Mouse (Mus musculus) hindbrain, embryonic 11.5 days (tissue): ENCODE data around the gene Clec4g. TPM values are rescaled to one million over a fixed set of nuclear protein-coding genes. Genes with fewer than 3 reads are reported as not detected.
"Not testable (repeated sequence)": the region's sequence is repeated elsewhere in the genome, so short reads cannot be mapped to it uniquely, and the experiment has no call there.

Experiments used
- ATAC-seq: fragments of 200-750 bp; cut with Nextera tagmentation; 2 replicates; pipeline ENCODE4 v1.8.0; 2017; ENCODE audit warnings: mild to moderate bottlenecking, moderate TSS enrichment, moderate library complexity; ENCODE audit not compliant: low FRiP score
- DNase-seq: peaks from one replicate; pipeline ENCODE4 v3.0.0-alpha.2; 2015; ENCODE audit warnings: low spot score
- H3K27ac ChIP-seq: fragments of 300-500 bp; sonication (generic); 2 replicates; pipeline ENCODE4 v1.5.1; 2014; ENCODE audit warnings: mild to moderate bottlenecking, low read depth, low read length
- H3K27me3 ChIP-seq: fragments of 300-500 bp; sonication (generic); 2 replicates; pipeline ENCODE4 v1.6.1; 2014; ENCODE audit warnings: mild to moderate bottlenecking, low read length, moderate library complexity, mixed read lengths; ENCODE audit not compliant: control insufficient read depth, insufficient read depth
- H3K36me3 ChIP-seq: fragments of 300-500 bp; sonication (generic); 2 replicates; pipeline ENCODE4 v1.6.1; 2014; ENCODE audit warnings: mild to moderate bottlenecking, low read length, moderate library complexity, mixed read lengths; ENCODE audit not compliant: control insufficient read depth, insufficient read depth
- H3K4me1 ChIP-seq: fragments of 300-500 bp; sonication (generic); replicated peaks from 2 replicates; pipeline ENCODE4 v1.6.1; 2014; ENCODE audit warnings: low read length, mixed read lengths; ENCODE audit not compliant: control insufficient read depth, insufficient read depth
- H3K4me2 ChIP-seq: fragments of 300-500 bp; sonication (generic); replicated peaks from 2 replicates; pipeline ENCODE4 v1.6.1; 2014; ENCODE audit warnings: mild to moderate bottlenecking, low read depth, low read length
- H3K4me3 ChIP-seq: fragments of 300-500 bp; sonication (generic); 2 replicates; pipeline ENCODE4 v1.5.1; 2014; ENCODE audit warnings: low read depth, low read length
- H3K9ac ChIP-seq: fragments of 300-500 bp; sonication (generic); 2 replicates; pipeline ENCODE4 v1.6.1; 2014; ENCODE audit warnings: low read depth, low read length
- H3K9me3 ChIP-seq: fragments of 300-500 bp; sonication (generic); 2 replicates; pipeline ENCODE4 v1.6.1; 2016; ENCODE audit warnings: low read length; ENCODE audit not compliant: control insufficient read depth
- WGBS: fragments of 180-500 bp; shearing (Covaris S2); extraction: QIAGEN DNeasy Blood & Tissue Kit; methylation state at CpG from one replicate; pipeline ENCODE4 v1.1.7; 2014; 5-methylcytosine and 5-hydroxymethylcytosine counted together
- polyA plus RNA-seq: library from polyadenylated mRNA; unstranded; fragments of >200 nt; fragmentation: Nextera tagmentation; extraction: Ambion mirVana; gene quantifications from 2 replicates; pipeline ENCODE4 v1.2.1, GENCODE M21; 2014

Gene Clec4g
- polyA plus RNA-seq = 0.39 TPM in 1 of 2 replicates, not detected in the other

DNA sequence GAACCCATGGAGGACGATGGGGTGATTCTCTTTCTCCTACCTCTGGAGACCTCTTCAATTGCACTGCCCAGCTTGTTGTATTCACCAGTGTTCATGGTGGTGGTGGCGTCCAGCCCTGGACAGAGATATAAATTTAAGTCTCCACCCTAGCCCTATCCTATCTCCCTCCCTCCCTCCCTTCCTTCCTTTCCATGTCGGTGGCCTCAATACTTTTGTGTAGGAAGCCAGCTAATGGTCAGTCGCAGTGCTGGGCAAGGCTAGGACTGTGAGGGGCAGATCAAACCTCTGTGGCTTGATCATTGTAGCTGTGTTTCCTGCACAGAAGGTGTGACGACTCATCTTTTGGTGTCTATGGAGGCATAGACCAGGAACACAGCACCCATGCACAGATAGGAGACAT, at the start of gene Clec4g:
Gene Clec4g, minus strand, starts transcription at position 101 of the 400 bp plus-strand sequence.
- Histone ChIP-seq H3K4me3 (no peak within 1 kb of the TSS), H3K9me3 (no peaks in the 10 kb centered on the region), H3K36me3 (no peaks in the 10 kb centered on the region), H3K4me2 (no peak within 1 kb of the TSS), H3K27ac (no peak within 1 kb of the TSS), H3K9ac (no peak within 1 kb of the TSS), H3K4me1 (no peaks in the 10 kb centered on the region), H3K27me3 (no peaks in the 10 kb centered on the region)
- ATAC-seq (no peak), DNase-seq (no peak)
- WGBS = 77% methylated on average over 5 of the region's 5 CpGs

DNA sequence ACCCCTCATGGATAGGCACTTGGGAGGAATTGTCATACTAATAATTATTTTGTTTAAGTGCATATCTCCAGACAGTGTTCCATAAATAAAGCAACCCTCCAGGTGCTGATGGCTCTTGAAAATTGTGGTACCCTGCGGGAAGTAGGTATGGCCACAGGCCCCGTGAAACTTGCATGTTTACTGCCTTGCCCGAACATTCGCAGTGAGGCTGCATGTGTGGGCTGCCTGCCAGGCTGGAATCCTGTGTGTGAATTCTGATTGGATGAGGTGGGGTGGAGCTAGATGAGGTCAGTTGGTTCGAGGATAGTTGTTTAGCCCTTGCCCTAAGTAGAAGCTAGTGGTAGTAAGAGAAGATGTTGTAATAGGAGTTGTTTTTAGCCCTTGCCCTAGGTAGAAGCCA, 48.2 kb upstream of the Clec4g start:
- not testable (repeated sequence) for H3K4me1 ChIP-seq, H3K27me3 ChIP-seq, DNase-seq, ATAC-seq, H3K4me3 ChIP-seq, H3K4me2 ChIP-seq, H3K9ac ChIP-seq, H3K27ac ChIP-seq, H3K9me3 ChIP-seq, H3K36me3 ChIP-seq
- 92% methylated on average over 5 of the region's 5 CpGs for WGBS

DNA sequence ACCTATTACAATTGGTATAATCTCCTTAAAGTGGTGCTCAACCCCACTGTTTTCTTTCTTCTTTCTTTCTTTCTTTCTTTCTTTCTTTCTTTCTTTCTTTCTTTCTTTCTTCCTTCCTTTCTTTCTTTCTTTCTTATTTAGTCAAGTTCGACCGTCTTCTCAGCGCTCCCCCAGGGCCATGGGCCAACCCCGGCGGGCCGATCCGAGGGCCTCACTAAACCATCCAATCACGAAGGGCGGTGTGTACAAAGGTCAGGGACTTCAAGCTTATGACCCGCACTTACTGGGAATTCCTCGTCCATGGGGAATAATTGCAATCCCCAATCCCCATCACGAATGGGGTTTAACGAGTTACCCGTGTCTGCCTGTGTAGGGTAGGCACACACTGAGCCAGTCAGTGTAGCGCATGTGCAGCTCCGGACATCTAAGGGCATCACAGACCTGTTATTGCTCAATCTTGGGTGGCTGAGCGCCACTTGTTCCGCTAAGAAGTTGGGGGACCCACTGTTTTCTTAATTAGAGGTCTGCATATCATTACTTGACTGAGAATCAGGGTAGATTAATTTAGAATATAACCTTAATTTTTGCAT, 33.9 kb upstream of the Clec4g start:
- WGBS = 63% methylated on average over 18 of the region's 18 CpGs

DNA sequence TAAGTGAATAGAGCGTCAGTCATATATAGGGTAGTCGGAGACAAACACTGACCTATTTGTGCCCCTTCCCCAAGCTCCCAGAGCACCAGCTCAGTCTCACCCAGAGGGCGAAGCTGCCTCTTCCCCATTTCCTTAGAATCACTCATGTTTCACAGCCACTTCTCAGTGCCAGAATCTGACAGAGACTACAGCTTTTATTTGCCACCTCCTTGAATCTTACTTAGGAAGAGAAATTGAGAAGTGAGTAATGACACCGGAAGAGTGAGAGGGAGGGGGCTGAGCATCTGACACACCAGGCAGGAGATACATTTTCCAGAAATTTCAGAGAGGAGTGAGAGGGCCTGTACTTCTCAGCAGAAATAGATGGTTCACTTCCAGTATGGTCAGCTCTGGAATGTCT, 28.3 kb upstream of the Clec4g start, which contains the start of gene Cd209a:
Gene Cd209a, minus strand, starts transcription at position 224 of the 400 bp plus-strand sequence.
- 94% methylated on average over 4 of the region's 4 CpGs for WGBS
- no peak for ATAC-seq

More for the DNA sequence above, 33.9 kb upstream of the Clec4g start:
- Histone ChIP-seq H3K36me3 (no peaks in the 10 kb centered on the region), H3K9me3 (0 out of 2 replicates have a peak, but pooled peaks cover 2% of the 10 kb centered on the region), H3K4me3 (no peak overlapping the region), H3K4me2 (no peak overlapping the region), H3K27ac (no peak overlapping the region), H3K4me1 (no peaks in the 10 kb centered on the region), H3K27me3 (no peaks in the 10 kb centered on the region), H3K9ac (no peak overlapping the region)
- peak; percentile 98 for ATAC-seq
- peak; percentile 100 for DNase-seq

DNA sequence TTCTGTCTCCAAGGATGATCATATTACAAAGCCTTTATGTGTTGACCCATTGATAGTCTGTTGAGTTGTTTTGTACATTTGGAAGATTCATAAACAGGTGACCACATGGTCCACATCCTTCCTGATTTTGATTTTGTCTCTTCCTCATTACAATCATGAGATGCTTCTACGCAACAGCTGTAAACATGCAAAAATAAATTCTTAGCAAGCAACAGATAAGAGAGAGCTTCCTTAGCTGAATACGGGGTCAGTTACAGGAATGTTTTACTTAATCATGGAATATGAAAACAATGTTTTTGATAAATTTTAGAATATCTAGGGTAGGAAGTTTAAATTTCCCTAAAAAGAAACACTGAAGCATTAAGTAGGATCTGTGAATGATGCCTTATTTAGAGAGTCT, 16.5 kb upstream of the Clec4g start:
- ATAC-seq (no peak), DNase-seq (no peak)
- 88% methylated on average over 2 of the region's 2 CpGs for WGBS

More for the DNA sequence above, 28.3 kb upstream of the Clec4g start, which contains the start of gene Cd209a:
- Histone ChIP-seq H3K27ac (no peak within 1 kb of the TSS), H3K27me3 (no peaks in the 10 kb centered on the region), H3K4me3 (no peak within 1 kb of the TSS), H3K36me3 (no peaks in the 10 kb centered on the region), H3K9ac (no peak within 1 kb of the TSS), H3K4me2 (no peak within 1 kb of the TSS), H3K9me3 (0 out of 2 replicates have a peak, but pooled peaks cover 2% of the 10 kb centered on the region), H3K4me1 (no peaks in the 10 kb centered on the region)
- no peak for DNase-seq

DNA sequence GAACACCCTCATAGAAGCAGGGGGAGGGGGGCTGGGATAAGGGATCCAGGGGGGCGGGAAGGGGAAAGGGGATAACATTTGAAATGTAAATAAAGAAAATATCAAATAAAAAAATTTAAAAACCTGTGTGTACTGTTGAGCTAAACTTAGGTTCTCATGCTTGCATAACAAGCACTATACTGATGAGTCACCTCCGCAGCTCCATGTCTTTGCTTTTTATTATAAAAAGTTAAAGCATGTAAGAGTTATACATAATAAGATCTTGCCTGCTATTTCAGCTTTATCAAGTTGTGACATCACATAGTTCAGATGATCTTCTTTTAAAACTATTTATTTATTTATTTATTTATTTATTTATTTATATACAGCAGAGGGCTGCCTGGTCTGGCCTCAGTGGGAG, 15.1 kb upstream of the Clec4g start:
- no peak for ATAC-seq
- H3K9ac ChIP-seq = no peak overlapping the region
- no peaks in the 10 kb centered on the region for H3K4me1 ChIP-seq
- 89% methylated on average over 2 of the region's 2 CpGs for WGBS
- H3K4me2 ChIP-seq = no peak overlapping the region
- H3K27ac ChIP-seq = no peak overlapping the region
- no peak overlapping the region for H3K4me3 ChIP-seq
- no peak for DNase-seq
- H3K9me3 ChIP-seq = no peaks in the 10 kb centered on the region
- H3K27me3 ChIP-seq = no peaks in the 10 kb centered on the region
- no peaks in the 10 kb centered on the region for H3K36me3 ChIP-seq

More for the DNA sequence above, 16.5 kb upstream of the Clec4g start:
- Histone ChIP-seq H3K9ac (no peak overlapping the region), H3K4me2 (no peak overlapping the region), H3K4me3 (no peak overlapping the region), H3K9me3 (no peaks in the 10 kb centered on the region; the same call in 1 of the 2 replicates), H3K27ac (no peak overlapping the region), H3K4me1 (no peaks in the 10 kb centered on the region), H3K27me3 (no peaks in the 10 kb centered on the region), H3K36me3 (no peaks in the 10 kb centered on the region)

DNA sequence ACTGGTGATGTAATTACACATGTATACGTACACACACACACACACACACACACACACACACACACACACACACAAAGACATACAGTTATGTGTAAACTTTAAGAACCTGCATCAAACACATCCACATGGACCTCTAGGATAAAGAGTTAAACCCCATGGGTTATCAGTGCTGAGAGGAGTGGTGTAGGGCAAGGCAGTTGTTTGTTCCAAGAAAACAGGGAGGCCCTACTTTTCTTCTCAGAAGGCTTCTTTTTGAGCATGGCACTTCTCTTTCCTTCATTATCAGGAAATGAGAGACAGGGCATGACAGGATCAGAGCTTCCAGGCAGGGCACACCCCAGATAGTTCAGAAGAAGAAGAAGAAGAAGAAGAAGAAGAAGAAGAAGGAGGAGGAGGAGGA, 13.6 kb upstream of the Clec4g start:
- DNase-seq (no peak), ATAC-seq (no peak)
- Histone ChIP-seq H3K4me1 (no peaks in the 10 kb centered on the region), H3K27ac (no peak overlapping the region), H3K36me3 (no peaks in the 10 kb centered on the region), H3K4me2 (no peak overlapping the region), H3K9ac (no peak overlapping the region), H3K9me3 (no peaks in the 10 kb centered on the region), H3K27me3 (no peaks in the 10 kb centered on the region), H3K4me3 (no peak overlapping the region)
- WGBS = 65% methylated on average over 1 of the region's 1 CpGs

DNA sequence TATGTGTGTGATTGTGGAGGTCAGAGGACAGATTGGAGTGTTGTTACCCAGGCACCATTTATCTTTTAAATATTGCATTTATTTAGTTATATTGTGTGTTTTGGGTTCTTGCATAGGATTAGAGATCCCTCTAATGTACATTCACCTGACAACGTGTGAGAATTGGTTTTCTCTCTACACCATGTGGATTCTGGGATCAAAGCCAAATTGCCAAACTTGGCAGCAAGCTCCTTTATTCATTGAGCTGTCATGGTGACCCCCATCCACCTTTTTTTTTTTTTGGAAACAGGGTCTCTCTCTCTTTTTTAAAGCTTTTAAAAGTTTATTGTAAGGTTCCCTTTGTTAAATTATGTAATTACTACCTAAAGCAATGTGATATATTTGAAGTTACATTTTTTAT, 590 bp upstream of the Clec4g start:
- 68% methylated on average over 1 of the region's 1 CpGs for WGBS
- ATAC-seq = no peak

DNA sequence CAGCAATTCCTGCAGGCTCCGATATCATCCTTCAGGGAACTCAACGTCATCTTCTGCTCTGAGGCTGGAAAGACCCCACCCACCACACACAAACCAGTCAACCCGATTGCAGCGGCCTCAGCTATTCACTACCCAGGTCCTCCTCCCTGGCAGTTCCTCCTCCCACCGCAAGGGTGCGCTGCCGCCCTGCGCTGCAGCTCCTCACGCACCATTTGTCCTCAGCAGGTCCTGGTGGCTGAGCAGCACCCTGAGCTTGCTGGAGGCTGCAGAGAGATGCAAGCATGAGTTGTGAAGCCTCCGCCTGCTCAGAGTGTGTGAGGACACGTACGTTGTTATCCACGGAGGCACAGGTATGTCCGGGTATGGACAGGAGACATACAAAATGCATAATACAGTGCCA, 1.9 kb downstream of the Clec4g start:
- no peaks in the 10 kb centered on the region for H3K9me3 ChIP-seq
- ATAC-seq (peak; percentile 73), DNase-seq (peak; percentile 70)
- no peak overlapping the region for H3K4me3 ChIP-seq
- no peaks in the 10 kb centered on the region for H3K36me3 ChIP-seq
- no peak overlapping the region for H3K4me2 ChIP-seq
- H3K27me3 ChIP-seq = no peaks in the 10 kb centered on the region
- no peak overlapping the region for H3K27ac ChIP-seq
- no peak overlapping the region for H3K9ac ChIP-seq
- 18% methylated on average over 14 of the region's 14 CpGs for WGBS
- no peaks in the 10 kb centered on the region for H3K4me1 ChIP-seq

More for the DNA sequence above, 590 bp upstream of the Clec4g start:
- Histone ChIP-seq H3K9ac (no peak overlapping the region), H3K36me3 (no peaks in the 10 kb centered on the region), H3K4me3 (no peak overlapping the region), H3K4me1 (no peaks in the 10 kb centered on the region), H3K4me2 (no peak overlapping the region), H3K9me3 (no peaks in the 10 kb centered on the region), H3K27me3 (no peaks in the 10 kb centered on the region), H3K27ac (no peak overlapping the region)
- DNase-seq = no peak
